Mouse (Mus musculus) embryonic facial prominence, embryonic 14.5 days (tissue): Measurements from ENCODE around the gene Frs3. TPM values are rescaled to one million over a fixed set of nuclear protein-coding genes. Genes with fewer than 3 reads are reported as not detected.
A peak's percentile ranks its signal among the peaks of the same experiment; 100 is the strongest.
"Not testable (repeated sequence)": the region's sequence is repeated elsewhere in the genome, so short reads cannot be mapped to it uniquely, and the experiment has no call there.

Experiments used
- ATAC-seq: fragments of 200-750 bp; cut with Nextera tagmentation; 2 replicates; pipeline ENCODE4 v1.8.0; 2017; ENCODE audit warnings: low read depth, moderate number of reproducible peaks, moderate TSS enrichment
- DNase-seq: peaks from one replicate; pipeline ENCODE4 v3.0.0-alpha.2; 2015; ENCODE audit warnings: low spot score
- H3K27ac ChIP-seq: fragments of 300-500 bp; sonication (generic); replicated peaks from 2 replicates; pipeline ENCODE4 v1.5.1; 2014; ENCODE audit warnings: low read depth, mild to moderate bottlenecking, low read length, moderate library complexity
- H3K27me3 ChIP-seq: fragments of 300-500 bp; sonication (generic); replicated peaks from 2 replicates; pipeline ENCODE4 v1.6.1; 2014; ENCODE audit warnings: low read length; ENCODE audit not compliant: control insufficient read depth, insufficient read depth
- H3K36me3 ChIP-seq: fragments of 300-500 bp; sonication (generic); 2 replicates; pipeline ENCODE4 v1.6.1; 2014; ENCODE audit warnings: low read length, mixed read lengths; ENCODE audit not compliant: control insufficient read depth, insufficient read depth
- H3K4me1 ChIP-seq: fragments of 300-500 bp; sonication (generic); 2 replicates; pipeline ENCODE4 v1.6.1; 2014; ENCODE audit warnings: antibody characterized with exemption, low read length; ENCODE audit not compliant: control insufficient read depth, insufficient read depth
- H3K4me2 ChIP-seq: fragments of 300-500 bp; sonication (generic); 2 replicates; pipeline ENCODE4 v1.6.1; 2014; ENCODE audit warnings: low read depth, mild to moderate bottlenecking, low read length, moderate library complexity, mixed read lengths
- H3K4me3 ChIP-seq: fragments of 300-500 bp; sonication (generic); 2 replicates; pipeline ENCODE4 v1.5.1; 2014; ENCODE audit warnings: low read depth, mild to moderate bottlenecking, low read length
- H3K9ac ChIP-seq: fragments of 300-500 bp; sonication (generic); 2 replicates; pipeline ENCODE4 v1.6.1; 2014; ENCODE audit warnings: low read depth, mild to moderate bottlenecking, low read length, moderate library complexity, mixed read lengths
- H3K9me3 ChIP-seq: fragments of 300-500 bp; sonication (generic); 2 replicates; pipeline ENCODE4 v1.6.1; 2016; ENCODE audit warnings: low read length; ENCODE audit not compliant: control insufficient read depth
- WGBS: fragments of 180-500 bp; shearing (Covaris S2); extraction: QIAGEN DNeasy Blood & Tissue Kit; methylation state at CpG from one replicate; pipeline ENCODE4 v1.1.7; 2014; 5-methylcytosine and 5-hydroxymethylcytosine counted together
- polyA plus RNA-seq: library from polyadenylated mRNA; unstranded; fragments of >200 nt; fragmentation: Nextera tagmentation; extraction: Ambion mirVana; gene quantifications from 2 replicates; pipeline ENCODE4 v1.2.1, GENCODE M21; 2014

The Frs3 gene
- 4.0 and 4.2 TPM in 2 replicates for polyA plus RNA-seq

DNA sequence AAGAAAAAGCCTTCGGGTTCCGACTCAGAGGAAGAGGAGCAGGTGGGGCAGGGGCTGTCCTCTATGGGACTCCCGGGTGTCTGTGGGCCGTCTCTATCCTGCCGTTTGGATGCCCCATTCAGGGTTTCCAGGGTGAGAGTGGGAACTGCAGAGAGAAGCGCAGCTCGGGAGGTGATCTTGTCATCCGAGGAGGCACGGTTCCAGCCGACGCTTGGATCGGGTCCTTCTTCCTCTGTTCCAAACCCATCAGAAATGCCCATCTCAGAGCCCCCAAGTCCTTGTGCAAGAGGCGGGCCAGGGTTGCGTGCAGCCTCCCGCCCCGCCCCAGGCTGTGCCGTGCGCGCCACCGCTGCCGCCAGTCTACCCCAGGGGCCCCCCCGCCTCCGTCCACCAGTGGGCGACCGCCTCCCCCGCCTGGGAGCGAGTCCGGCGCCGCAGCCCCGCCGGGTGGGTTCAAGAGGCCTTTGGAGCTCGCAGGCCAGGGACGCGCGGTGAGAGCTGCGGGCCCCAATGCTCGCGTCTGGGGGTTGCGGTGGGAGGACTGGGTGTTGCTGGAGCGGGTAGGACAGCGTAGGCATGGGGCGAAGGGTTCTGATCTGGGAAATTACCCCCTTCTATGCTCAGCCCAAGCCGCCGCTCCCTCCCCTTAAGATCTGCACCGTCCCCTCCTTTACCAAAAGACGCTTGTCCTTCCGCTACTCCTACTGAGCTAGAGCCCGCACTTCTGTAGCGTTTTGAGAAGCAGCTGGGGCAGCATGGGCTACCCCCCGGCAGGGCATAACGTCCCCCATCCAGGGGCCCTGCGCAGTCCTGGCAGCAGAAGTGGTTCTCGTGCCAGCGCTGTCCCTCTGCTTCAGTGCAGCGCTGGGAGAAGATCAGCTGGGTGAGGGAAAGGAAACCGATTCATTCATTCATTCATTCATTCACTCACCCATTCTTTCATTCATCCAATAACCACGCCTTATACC is at the start of gene Frs3:
Gene Frs3, plus strand, starts transcription at position 423 of the 968 bp plus-strand sequence.
- H3K4me1 ChIP-seq = peaks cover 5% of the 10 kb centered on the region; the same call in 1 of the 2 replicates
- under 1% methylated on average over 34 of the region's 58 CpGs for WGBS
- peak within 1 kb of the TSS; percentile 89 for H3K4me3 ChIP-seq
- DNase-seq = peak; percentile 80
- ATAC-seq = peak; percentile 66
- H3K9ac ChIP-seq = peak within 1 kb of the TSS; percentile 92
- H3K36me3 ChIP-seq = peaks cover 23% of the 10 kb centered on the region
- H3K27me3 ChIP-seq = no peaks in the 10 kb centered on the region
- H3K27ac ChIP-seq = peak within 1 kb of the TSS; percentile 87
- peak within 1 kb of the TSS; percentile 98 for H3K4me2 ChIP-seq
- no peaks in the 10 kb centered on the region for H3K9me3 ChIP-seq

DNA sequence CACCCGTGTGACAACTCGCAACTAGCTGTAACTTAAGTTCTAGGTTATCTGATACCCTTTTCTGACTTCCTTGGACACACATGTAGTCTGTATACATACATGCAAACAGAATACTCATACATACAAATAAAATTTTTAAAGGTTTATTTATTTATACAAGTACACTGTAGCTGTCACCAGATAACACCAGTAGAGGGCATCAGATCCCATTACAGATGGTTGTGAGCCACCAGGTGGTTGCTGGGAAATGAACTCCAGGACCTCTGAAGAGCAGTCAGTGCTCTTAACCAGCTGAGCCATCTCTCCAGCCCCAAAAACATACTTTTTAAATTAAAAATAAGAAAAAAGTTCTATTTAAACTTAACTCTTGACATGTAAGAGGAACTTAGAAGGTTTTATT is 45.8 kb upstream of the Frs3 start:
- H3K36me3 ChIP-seq = no peaks in the 10 kb centered on the region
- ATAC-seq = no peak
- no peak overlapping the region for H3K27ac ChIP-seq
- 75% methylated on average over 2 of the region's 2 CpGs for WGBS
- DNase-seq = no peak
- no peaks in the 10 kb centered on the region for H3K9me3 ChIP-seq
- no peak overlapping the region for H3K4me2 ChIP-seq
- H3K27me3 ChIP-seq = no peaks in the 10 kb centered on the region
- H3K4me1 ChIP-seq = no peaks in the 10 kb centered on the region
- no peak overlapping the region for H3K4me3 ChIP-seq
- no peak overlapping the region for H3K9ac ChIP-seq

- ATAC-seq = no peak
- no peaks in the 10 kb centered on the region for H3K36me3 ChIP-seq
- H3K9ac ChIP-seq = no peak overlapping the region
- H3K27me3 ChIP-seq = no peaks in the 10 kb centered on the region
- H3K27ac ChIP-seq = no peak overlapping the region
- peak; percentile 41 for DNase-seq
- H3K4me2 ChIP-seq = no peak overlapping the region
- H3K4me1 ChIP-seq = no peaks in the 10 kb centered on the region
- H3K9me3 ChIP-seq = no peaks in the 10 kb centered on the region
- no peak overlapping the region for H3K4me3 ChIP-seq
- 100% methylated on average over 1 of the region's 1 CpGs for WGBS
Measured at GRCm38 (mm10) chr17:47646683-47647082, 42.1 kb upstream of the Frs3 start.

DNA sequence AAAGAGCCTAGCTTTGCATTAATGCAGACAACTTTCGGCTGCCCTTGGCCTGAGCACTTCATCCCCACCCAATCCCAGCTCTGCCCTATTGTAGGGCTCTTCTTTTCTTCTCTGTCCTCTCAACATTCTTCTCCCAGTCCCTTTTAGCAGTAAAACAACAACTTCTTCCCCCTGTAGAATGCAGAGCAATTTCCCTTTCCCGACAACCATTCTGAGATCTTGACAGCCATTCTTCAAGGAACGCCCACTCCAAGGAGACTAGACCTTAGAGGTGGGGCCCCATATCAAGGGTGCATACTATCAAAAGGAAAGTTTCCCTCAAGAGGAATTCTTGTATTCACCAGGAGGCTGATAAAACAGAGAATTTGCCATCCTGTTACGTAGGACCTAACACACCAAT is 39.9 kb upstream of the Frs3 start:
- Histone ChIP-seq H3K4me3 (no peak overlapping the region), H3K4me1 (no peaks in the 10 kb centered on the region), H3K36me3 (no peaks in the 10 kb centered on the region), H3K27ac (no peak overlapping the region), H3K9me3 (no peaks in the 10 kb centered on the region), H3K4me2 (no peak overlapping the region), H3K9ac (no peak overlapping the region), H3K27me3 (no peaks in the 10 kb centered on the region)
- DNase-seq (no peak), ATAC-seq (no peak)
- 72% methylated on average over 4 of the region's 4 CpGs for WGBS

GRCm38 (mm10) chr17:47651953-47652352 is 36.9 kb upstream of the Frs3 start:
- no peak overlapping the region for H3K4me3 ChIP-seq
- H3K9ac ChIP-seq = no peak overlapping the region
- DNase-seq (no peak), ATAC-seq (no peak)
- no peak overlapping the region for H3K4me2 ChIP-seq
- no peaks in the 10 kb centered on the region for H3K36me3 ChIP-seq
- no peaks in the 10 kb centered on the region for H3K27me3 ChIP-seq
- no peak overlapping the region for H3K27ac ChIP-seq
- 82% methylated on average over 2 of the region's 2 CpGs for WGBS
- H3K9me3 ChIP-seq = no peaks in the 10 kb centered on the region
- no peaks in the 10 kb centered on the region for H3K4me1 ChIP-seq

GRCm38 (mm10) chr17:47654346-47654745 is 34.5 kb upstream of the Frs3 start:
- H3K4me3 ChIP-seq, H3K27me3 ChIP-seq, H3K4me1 ChIP-seq, DNase-seq, H3K4me2 ChIP-seq, H3K36me3 ChIP-seq, ATAC-seq, H3K27ac ChIP-seq, H3K9ac ChIP-seq, H3K9me3 ChIP-seq: not testable (repeated sequence)
- 90% methylated on average over 8 of the region's 8 CpGs for WGBS

DNA sequence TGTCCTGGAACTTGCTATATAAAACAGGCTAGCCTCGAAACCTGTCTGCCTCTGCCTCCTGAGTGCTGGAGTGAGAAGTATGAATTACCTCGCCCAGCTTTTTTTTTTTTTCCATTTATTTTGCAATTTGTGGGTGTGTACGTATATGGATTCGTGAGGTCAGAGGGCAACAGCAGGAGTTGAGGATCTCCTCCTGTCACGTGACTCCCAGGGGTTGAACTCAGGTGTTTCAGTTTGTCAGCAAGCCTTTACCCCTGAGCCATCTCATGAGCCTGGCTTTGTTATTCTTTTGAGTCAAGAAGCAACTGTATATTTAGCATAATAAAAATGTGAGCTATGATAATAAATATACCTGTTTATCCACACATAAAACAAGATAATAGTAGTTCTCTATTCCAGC is 33.1 kb upstream of the Frs3 start:
- Histone ChIP-seq H3K4me2 (no peak overlapping the region), H3K9ac (no peak overlapping the region), H3K4me3 (no peak overlapping the region), H3K27me3 (no peaks in the 10 kb centered on the region), H3K9me3 (no peaks in the 10 kb centered on the region), H3K36me3 (no peaks in the 10 kb centered on the region), H3K27ac (no peak overlapping the region), H3K4me1 (no peaks in the 10 kb centered on the region)
- ATAC-seq (no peak), DNase-seq (no peak)
- WGBS = 74% methylated on average over 5 of the region's 5 CpGs

- Histone ChIP-seq H3K4me1 (no peaks in the 10 kb centered on the region), H3K27me3 (no peaks in the 10 kb centered on the region), H3K9me3 (no peaks in the 10 kb centered on the region), H3K36me3 (no peaks in the 10 kb centered on the region), H3K9ac (no peak overlapping the region), H3K4me3 (no peak overlapping the region), H3K27ac (no peak overlapping the region), H3K4me2 (no peak overlapping the region)
- no peak for DNase-seq
- 79% methylated on average over 4 of the region's 4 CpGs for WGBS
- no peak for ATAC-seq
Measured at GRCm38 (mm10) chr17:47657901-47658300, 30.9 kb upstream of the Frs3 start.
